Mouse (Mus musculus) intestine, embryonic 16.5 days (tissue): ENCODE data around the gene Fuz. TPM values are rescaled to one million over a fixed set of nuclear protein-coding genes. Genes with fewer than 3 reads are reported as not detected.
A peak's percentile ranks its signal among the peaks of the same experiment; 100 is the strongest.
"Not testable (repeated sequence)": the region's sequence is repeated elsewhere in the genome, so short reads cannot be mapped to it uniquely, and the experiment has no call there.

ENCODE experiments used
- ATAC-seq: fragments of 200-750 bp; cut with Nextera tagmentation; 2 replicates; pipeline ENCODE4 v1.8.0; 2017; ENCODE audit warnings: moderate TSS enrichment, moderate library complexity
- H3K27ac ChIP-seq: fragments of 300-500 bp; sonication (generic); 2 replicates; pipeline ENCODE4 v1.5.1; 2014; ENCODE audit warnings: mild to moderate bottlenecking, low read length
- H3K27me3 ChIP-seq: fragments of 300-500 bp; sonication (generic); replicated peaks from 2 replicates; pipeline ENCODE4 v1.6.1; 2014; ENCODE audit warnings: low read length, control low read depth, mixed read lengths; ENCODE audit not compliant: control insufficient read depth, insufficient read depth
- H3K36me3 ChIP-seq: fragments of 300-500 bp; sonication (generic); 2 replicates; pipeline ENCODE4 v1.6.1; 2014; ENCODE audit warnings: low read length, control low read depth; ENCODE audit not compliant: control insufficient read depth, insufficient read depth
- H3K4me1 ChIP-seq: fragments of 300-500 bp; sonication (generic); 2 replicates; pipeline ENCODE4 v1.6.1; 2014; ENCODE audit warnings: low read length, control low read depth, mixed read lengths; ENCODE audit not compliant: control insufficient read depth, insufficient read depth
- H3K4me2 ChIP-seq: fragments of 300-500 bp; sonication (generic); 2 replicates; pipeline ENCODE4 v1.6.1; 2014; ENCODE audit warnings: low read depth, low read length, control low read depth
- H3K4me3 ChIP-seq: fragments of 300-500 bp; sonication (generic); 2 replicates; pipeline ENCODE4 v1.5.1; 2014; ENCODE audit warnings: mild to moderate bottlenecking, low read length
- H3K9ac ChIP-seq: fragments of 300-500 bp; sonication (generic); 2 replicates; pipeline ENCODE4 v1.6.1; 2014; ENCODE audit warnings: low read depth, low read length
- H3K9me3 ChIP-seq: fragments of 300-500 bp; sonication (generic); 2 replicates; pipeline ENCODE4 v1.6.1; 2016; ENCODE audit warnings: low read length, control low read depth; ENCODE audit not compliant: control insufficient read depth
- WGBS: fragments of 180-500 bp; shearing (Covaris S2); extraction: QIAGEN DNeasy Blood & Tissue Kit; methylation state at CpG from one replicate; pipeline ENCODE4 v1.1.7; 2014; 5-methylcytosine and 5-hydroxymethylcytosine counted together
- polyA plus RNA-seq: library from polyadenylated mRNA; unstranded; fragments of >200 nt; fragmentation: Nextera tagmentation; extraction: Ambion mirVana; gene quantifications from 2 replicates; pipeline ENCODE4 v1.2.1, GENCODE M21; 2015

Gene Fuz
- polyA plus RNA-seq, 1 experiment from 2014 or later: 18.2 TPM

DNA sequence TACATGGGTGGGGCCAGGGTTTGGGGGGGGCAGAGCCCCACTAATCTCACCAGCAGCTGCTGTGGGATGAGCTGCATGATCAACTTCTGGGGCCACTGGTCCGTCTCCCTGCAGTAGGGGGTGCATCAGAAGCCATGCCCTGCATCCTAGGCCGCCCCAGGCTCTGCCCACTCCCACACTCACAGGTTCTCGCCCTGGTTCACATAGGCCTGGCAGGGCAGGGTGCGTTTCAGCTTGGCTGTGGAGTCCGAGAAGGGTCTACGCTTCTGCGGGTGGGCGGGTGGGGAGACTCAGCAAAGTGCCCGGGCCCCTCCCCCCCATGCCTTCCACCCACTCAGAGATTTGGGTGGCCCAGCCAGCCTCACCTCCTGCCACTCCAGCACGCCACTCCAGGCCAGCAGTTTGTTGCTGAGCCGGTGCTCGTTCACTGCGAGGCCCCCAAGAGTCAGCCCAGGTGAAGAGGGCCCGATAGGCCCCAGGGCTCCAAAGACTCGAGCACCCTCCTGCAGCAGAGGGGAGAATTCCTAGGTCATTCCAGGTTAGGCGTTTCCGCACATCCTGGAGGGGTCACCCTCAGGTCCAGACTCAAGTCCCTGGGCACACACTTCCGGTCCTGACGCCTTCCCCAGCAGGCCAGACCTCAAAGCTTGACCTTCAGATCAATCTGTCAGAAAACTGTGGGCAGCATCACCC lies 28.7 kb upstream of the Fuz start:
- peak overlapping the region; percentile 100 for H3K9ac ChIP-seq
- peaks cover 42% of the 10 kb centered on the region for H3K4me1 ChIP-seq
- no peaks in the 10 kb centered on the region for H3K27me3 ChIP-seq
- peak overlapping the region; percentile 92 for H3K4me3 ChIP-seq
- ATAC-seq: no peak
- peaks cover 21% of the 10 kb centered on the region for H3K36me3 ChIP-seq
- no peaks in the 10 kb centered on the region for H3K9me3 ChIP-seq
- H3K4me2 ChIP-seq: peak overlapping the region; percentile 85
- 62% methylated on average over 19 of the region's 19 CpGs for WGBS
- H3K27ac ChIP-seq: peak overlapping the region; percentile 79

DNA sequence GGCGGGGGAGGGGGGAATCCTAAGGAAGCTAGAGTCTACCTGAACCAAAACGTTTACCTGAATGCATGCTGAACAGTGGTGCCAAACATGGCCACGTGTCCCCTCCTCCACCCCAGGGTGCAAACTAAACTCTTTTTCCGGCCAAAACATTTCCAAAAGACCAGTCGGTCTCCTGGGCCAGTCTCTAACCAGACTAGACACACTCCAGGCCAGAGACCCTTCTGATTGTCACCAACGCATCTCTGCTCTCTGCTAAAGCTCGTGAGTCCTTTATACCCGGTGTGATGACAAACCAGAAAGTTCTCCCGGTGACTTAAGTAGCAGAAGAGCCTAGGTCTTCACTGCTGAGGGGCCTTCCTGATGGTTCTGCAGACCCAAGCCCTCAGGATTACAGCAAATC lies 28.1 kb upstream of the Fuz start:
- H3K27ac ChIP-seq: peak overlapping the region; percentile 100; the same call in 1 of the 2 replicates
- H3K4me1 ChIP-seq: peaks cover 42% of the 10 kb centered on the region
- no peak for ATAC-seq
- peak overlapping the region; percentile 92 for H3K4me3 ChIP-seq
- H3K9me3 ChIP-seq: no peaks in the 10 kb centered on the region
- peak overlapping the region; percentile 100 for H3K9ac ChIP-seq
- peaks cover 15% of the 10 kb centered on the region for H3K36me3 ChIP-seq
- no peaks in the 10 kb centered on the region for H3K27me3 ChIP-seq
- WGBS: 40% methylated on average over 9 of the region's 9 CpGs
- peak overlapping the region; percentile 85 for H3K4me2 ChIP-seq

DNA sequence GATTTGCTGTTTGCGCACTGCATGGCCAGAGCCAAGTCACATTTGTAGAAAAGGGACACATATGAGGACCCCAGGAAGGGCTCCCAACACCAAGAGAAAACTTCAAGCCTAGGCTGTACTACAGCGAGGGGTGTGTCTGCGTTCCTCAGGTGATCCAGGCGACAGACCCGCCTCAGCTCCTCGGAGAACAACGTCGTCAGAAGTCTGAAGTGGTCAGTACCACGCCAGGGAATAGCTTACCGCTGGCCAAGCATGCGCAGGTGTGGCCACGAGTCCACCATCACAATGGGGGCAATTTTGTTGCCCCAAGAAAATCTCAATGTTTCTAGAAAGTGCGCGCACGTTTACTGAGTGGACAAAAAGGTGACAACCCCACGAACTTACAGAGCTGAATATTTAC lies 27.4 kb upstream of the Fuz start:
- peak overlapping the region; percentile 92 for H3K4me3 ChIP-seq
- no peaks in the 10 kb centered on the region for H3K9me3 ChIP-seq
- H3K27ac ChIP-seq: peak overlapping the region; percentile 100
- WGBS: 3% methylated on average over 16 of the region's 16 CpGs
- ATAC-seq: peak; percentile 12; the same call in 1 of the 2 replicates
- peak overlapping the region; percentile 85 for H3K4me2 ChIP-seq
- peaks cover 42% of the 10 kb centered on the region for H3K4me1 ChIP-seq
- peak overlapping the region; percentile 100 for H3K9ac ChIP-seq
- no peaks in the 10 kb centered on the region for H3K27me3 ChIP-seq
- peaks cover 15% of the 10 kb centered on the region for H3K36me3 ChIP-seq

DNA sequence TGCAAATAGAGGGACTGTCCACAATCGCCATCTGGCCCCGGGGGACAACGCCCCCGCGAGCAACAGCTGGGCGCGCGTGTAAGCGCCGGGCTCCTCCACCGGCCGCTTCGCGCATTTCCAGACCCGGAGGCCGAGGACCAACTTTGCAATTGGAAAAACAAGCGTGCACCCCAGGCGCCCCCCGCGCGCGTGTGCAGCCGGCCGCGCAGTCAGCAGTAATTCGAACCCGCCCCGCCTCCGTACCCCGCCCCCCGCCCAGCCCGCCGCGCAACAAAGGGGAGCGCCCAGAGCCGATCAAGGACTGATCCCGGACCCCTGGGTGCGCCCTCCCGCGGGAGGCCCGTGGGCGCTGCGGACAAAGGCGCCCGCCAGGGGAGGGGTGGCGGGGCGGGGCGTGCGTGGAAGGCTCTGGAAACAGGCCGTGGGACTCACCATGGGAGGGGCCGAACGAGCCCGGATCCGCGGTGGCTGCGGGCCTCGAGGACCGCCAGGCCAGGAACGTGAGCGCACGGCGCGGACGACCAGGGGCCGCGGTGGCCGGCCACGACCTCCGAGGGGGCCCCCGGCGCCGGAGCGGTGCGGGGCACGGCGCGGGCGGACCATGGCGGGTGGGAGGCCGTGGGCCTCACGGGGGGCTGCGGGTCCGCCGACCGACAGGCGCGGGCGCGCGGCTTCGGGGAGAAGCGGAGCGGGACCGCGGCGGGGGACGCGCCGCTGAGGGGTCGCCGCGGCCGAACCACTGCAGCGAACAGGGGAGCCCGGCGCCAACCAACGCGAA lies 26.8 kb upstream of the Fuz start:
- peak; percentile 60 for ATAC-seq
- H3K36me3 ChIP-seq: peaks cover 8% of the 10 kb centered on the region; the same call in 1 of the 2 replicates
- H3K4me2 ChIP-seq: peak overlapping the region; percentile 85
- H3K4me1 ChIP-seq: peaks cover 42% of the 10 kb centered on the region
- H3K4me3 ChIP-seq: peak overlapping the region; percentile 92
- WGBS: under 1% methylated on average over 96 of the region's 108 CpGs
- peak overlapping the region; percentile 100 for H3K9ac ChIP-seq
- no peaks in the 10 kb centered on the region for H3K27me3 ChIP-seq
- H3K9me3 ChIP-seq: no peaks in the 10 kb centered on the region
- peak overlapping the region; percentile 100 for H3K27ac ChIP-seq

DNA sequence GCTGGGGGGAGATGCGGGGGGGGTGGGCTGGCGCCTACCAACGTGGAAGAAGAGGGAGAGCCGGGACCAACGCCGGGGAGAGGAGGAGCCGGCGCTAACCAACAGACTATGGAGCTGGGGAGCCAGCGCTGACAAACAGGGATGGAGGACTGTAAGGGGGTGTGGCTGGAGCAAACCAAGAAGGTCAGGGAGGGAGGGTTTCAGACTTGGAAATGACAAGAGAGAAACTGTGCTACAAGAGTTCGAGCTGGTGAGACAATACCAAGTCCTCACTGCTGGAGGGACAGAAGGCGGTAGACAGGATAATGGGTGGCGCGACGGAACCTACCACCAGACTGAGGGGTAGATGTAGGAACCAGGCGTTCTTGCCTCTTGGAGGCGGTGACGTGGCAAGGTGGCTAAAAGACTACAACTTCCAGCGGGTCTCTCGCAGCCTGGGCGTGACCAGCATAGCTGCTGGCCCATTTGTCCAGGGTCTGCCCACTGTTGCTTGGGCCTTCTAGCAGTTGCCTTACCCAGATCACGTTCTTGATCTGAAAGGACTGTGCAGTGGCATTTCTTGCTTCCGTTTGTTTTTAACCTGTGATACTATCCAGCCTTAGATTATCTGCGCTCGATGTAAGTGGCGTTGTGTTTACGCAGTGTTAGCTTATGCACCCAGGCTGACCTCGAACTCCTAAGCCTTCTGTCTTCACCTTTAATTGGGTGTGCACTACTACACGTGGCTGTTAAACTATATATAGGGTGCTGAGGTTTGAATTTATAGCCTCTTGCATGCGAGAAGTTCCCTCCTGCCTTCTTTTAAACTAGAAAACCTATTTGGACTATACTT lies 26.0 kb upstream of the Fuz start, which contains the start of gene Ptov1:
TSS of gene Ptov1 (minus strand) at position 92 of the 832 bp plus-strand sequence.
- WGBS: 3% methylated on average over 29 of the region's 29 CpGs
- peak within 1 kb of the TSS; percentile 85 for H3K4me2 ChIP-seq
- peak within 1 kb of the TSS; percentile 92 for H3K4me3 ChIP-seq
- no peaks in the 10 kb centered on the region for H3K27me3 ChIP-seq
- H3K9me3 ChIP-seq: no peaks in the 10 kb centered on the region
- H3K9ac ChIP-seq: peak within 1 kb of the TSS; percentile 100
- ATAC-seq: peak; percentile 89
- H3K4me1 ChIP-seq: peaks cover 40% of the 10 kb centered on the region
- peak within 1 kb of the TSS; percentile 100 for H3K27ac ChIP-seq
- peaks cover 4% of the 10 kb centered on the region; the same call in 1 of the 2 replicates for H3K36me3 ChIP-seq

DNA sequence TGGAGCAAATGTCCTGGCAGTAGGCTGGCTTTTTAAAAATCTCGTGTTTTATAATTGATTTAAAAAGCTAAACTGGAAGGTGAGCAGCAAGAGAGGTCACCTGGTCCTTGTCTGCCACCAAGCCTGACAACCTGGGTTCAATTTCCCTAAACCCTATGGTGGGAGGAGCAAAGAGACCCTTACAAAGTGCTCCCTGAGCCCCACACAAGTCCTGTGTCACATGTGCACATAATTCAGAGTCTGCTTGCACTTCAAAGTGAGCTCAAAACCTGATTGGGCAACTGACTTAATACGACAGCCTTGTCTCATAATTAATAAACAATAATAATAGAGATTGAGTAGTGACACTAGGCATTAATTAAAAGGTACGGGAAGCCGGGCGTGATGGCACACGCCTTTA lies 25.3 kb upstream of the Fuz start:
- Histone ChIP-seq H3K4me1 (peaks cover 33% of the 10 kb centered on the region), H3K9me3 (no peaks in the 10 kb centered on the region), H3K4me2 (peak overlapping the region; percentile 85), H3K27ac (peak overlapping the region; percentile 100; the same call in 1 of the 2 replicates), H3K36me3 (no peaks in the 10 kb centered on the region), H3K27me3 (no peaks in the 10 kb centered on the region), H3K9ac (peak overlapping the region; percentile 100), H3K4me3 (peak overlapping the region; percentile 92)
- no peak for ATAC-seq
- WGBS: 78% methylated on average over 6 of the region's 6 CpGs

DNA sequence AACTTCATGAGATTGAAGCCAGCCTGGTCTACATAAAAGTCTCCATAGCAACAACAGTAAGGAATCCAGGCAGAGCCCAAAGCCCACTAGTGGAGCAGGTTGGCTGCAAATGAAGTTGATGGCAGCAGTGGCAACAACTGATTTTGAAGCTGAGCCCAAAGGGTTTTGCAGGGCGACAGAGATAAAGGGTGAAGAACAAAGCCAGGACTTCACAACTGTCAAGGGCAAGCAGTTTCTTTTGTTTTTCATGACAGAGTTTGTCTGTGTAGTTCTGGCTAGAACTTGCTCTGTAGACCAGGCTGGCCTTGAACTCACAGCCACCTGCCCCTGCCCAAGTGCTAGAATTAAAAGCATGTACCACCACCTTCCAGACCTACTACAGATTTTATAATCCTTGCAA lies 24.7 kb upstream of the Fuz start:
- peaks cover 28% of the 10 kb centered on the region for H3K4me1 ChIP-seq

DNA sequence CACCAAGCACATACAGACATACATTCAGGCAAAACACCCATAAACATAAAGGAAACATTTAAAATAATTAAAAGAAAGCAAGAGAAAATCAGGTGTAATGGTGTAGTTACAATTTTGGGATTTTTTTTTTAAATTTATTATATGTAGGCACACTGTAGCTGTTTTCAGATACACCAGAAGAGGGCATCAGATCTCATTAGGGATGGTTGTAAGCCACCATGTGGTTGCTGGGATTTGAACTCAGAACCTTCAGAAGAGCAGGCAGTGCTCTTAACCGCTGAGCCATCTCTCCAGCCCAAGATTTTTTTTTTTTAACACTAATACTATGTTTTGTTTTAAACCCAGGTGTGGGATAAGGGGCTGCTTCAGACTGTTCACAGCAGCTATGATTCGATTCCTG lies 24.1 kb upstream of the Fuz start:
- H3K27me3 ChIP-seq, H3K9me3 ChIP-seq, ATAC-seq, H3K27ac ChIP-seq, H3K4me2 ChIP-seq, H3K9ac ChIP-seq, H3K36me3 ChIP-seq, H3K4me3 ChIP-seq: not testable (repeated sequence)
- H3K4me1 ChIP-seq: peaks cover 22% of the 10 kb centered on the region
- 88% methylated on average over 2 of the region's 2 CpGs for WGBS

More for the DNA sequence above, 24.7 kb upstream of the Fuz start:
- no peaks in the 10 kb centered on the region for H3K9me3 ChIP-seq
- H3K4me3 ChIP-seq: no peak overlapping the region
- no peaks in the 10 kb centered on the region for H3K27me3 ChIP-seq
- 66% methylated on average over 1 of the region's 1 CpGs for WGBS
- no peak for ATAC-seq
- H3K27ac ChIP-seq: no peak overlapping the region
- no peak overlapping the region for H3K9ac ChIP-seq
- no peaks in the 10 kb centered on the region for H3K36me3 ChIP-seq
- H3K4me2 ChIP-seq: no peak overlapping the region

DNA sequence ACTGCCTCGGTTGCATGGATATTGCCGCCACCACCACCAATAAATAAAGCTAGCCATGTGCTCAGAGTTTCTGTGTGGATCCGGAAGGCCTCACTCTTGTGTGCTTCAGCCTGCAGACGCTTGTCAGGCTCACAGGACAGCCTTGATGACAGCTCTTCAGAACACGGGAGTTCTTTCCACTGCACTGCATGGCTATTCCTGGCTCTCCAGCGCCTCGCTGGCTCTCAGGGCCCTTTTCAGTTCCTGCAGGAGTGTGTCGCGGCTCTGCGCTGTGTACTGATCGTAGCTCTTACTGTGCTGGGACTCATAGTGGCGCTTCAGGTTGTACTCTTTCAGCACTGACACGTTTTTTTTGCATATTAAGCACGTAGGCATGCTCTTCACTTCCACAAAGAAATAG lies 18.0 kb upstream of the Fuz start:
- no peak overlapping the region for H3K9ac ChIP-seq
- no peak overlapping the region for H3K4me2 ChIP-seq
- H3K4me1 ChIP-seq: no peaks in the 10 kb centered on the region; the same call in 1 of the 2 replicates
- WGBS: 88% methylated on average over 14 of the region's 14 CpGs
- no peak overlapping the region for H3K27ac ChIP-seq
- no peak for ATAC-seq
- H3K9me3 ChIP-seq: no peaks in the 10 kb centered on the region
- no peak overlapping the region for H3K4me3 ChIP-seq
- H3K27me3 ChIP-seq: no peaks in the 10 kb centered on the region
- H3K36me3 ChIP-seq: peaks cover 23% of the 10 kb centered on the region
